Mouse (Mus musculus): ENCODE results near the gene Rnls. TPM values are rescaled to one million over a fixed set of nuclear protein-coding genes. Genes with fewer than 3 reads are reported as not detected.

The Rnls gene
- total RNA-seq, 2 experiments from 2014 or later: 0.98 to 1.5 TPM

DNA sequence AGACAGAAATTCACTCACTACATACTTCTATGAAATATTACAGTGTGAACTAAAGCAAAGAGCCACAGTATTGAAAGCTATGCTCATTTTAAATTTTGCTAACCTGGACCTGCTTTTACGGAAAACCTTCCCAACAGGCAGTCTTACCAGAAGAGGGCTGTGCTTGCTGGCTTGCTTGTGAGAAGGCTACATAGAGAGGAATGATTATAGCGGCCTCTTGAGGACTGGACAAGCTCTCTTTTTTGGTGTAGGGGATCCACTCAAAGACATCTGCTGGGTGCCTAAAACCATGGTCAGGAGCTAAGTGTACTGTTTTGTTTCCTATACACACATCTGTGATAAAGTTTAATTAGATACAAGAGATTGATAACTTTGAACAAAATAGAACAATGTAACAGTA, 95.8 kb downstream of the Rnls start:
- Histone ChIP-seq H3K27ac (no peak overlapping the region), H3K4me3 (no peak overlapping the region)
- no peak for DNase-seq (ENCODE audit: low spot score in 2 of 2)
- no peak for TF ChIP-seq CTCF (conservative IDR thresholded peaks at IDR 0.05)

DNA sequence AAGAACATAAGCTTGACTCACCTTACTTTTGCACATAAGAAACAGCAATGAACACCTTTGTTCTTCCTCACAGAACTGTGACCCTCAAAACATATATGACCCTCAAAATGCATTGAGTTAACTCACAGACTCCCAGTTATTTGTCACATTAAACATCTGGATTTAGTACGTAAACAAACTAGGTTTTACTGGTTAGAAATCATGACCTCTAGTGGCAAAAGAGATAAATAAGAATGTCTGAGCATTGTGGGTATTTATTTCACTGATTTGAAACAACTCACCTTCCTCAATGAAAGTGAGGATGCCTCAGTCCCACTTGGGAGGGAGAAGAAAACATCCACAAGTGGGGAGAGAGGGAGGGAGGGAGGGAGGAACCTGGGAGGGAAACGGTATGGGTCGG, 109.1 kb downstream of the Rnls start:
- Histone ChIP-seq H3K27ac (no peak overlapping the region), H3K4me3 (no peak overlapping the region)
- peak; percentile 45 for TF ChIP-seq CTCF (conservative IDR thresholded peaks at IDR 0.05)
- DNase-seq (ENCODE audit: low spot score in 2 of 2): no peak

DNA sequence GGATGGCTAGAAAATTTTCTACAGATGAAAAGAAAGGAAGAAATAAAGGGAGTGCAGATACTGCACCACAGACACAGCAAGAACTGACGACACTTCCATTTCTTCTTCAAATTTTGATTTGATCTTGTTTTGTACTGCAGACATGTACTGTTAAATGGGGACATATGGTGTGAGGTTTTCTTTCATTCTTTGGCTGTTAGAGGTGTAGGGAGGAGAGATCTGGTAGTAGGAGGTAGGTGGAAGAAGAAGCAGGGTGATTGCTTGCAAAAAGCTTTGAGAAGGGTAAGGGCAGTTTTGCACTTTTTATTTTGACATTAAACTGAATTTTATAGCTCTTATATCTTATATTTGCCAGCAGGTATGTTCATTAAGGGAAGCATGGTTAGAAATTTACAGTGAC, 115.7 kb downstream of the Rnls start:
- DNase-seq (ENCODE audit: low spot score in 2 of 2): no peak
- no peak for TF ChIP-seq CTCF (conservative IDR thresholded peaks at IDR 0.05)
- no peak overlapping the region for H3K4me3 ChIP-seq
- H3K27ac ChIP-seq: no peak overlapping the region

DNA sequence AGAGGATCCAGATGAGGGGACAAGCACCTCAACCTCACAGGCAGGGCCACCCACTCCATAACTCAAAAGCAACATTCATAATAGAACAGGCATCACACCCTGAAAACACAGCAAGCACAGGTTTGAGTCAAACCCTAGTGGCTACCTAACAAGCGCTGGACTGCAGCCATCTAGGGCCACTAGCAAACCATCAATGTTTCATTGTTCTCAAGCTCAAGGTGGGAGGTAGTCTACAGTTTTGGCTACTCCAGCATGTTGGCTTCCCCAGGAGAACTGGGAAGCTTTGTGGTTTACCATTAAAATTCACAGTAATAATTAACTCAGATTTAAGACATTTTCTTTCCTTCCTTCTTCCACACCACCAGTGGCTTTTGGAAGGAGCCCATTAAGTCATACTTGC, 118.4 kb downstream of the Rnls start:
- TF ChIP-seq CTCF (conservative IDR thresholded peaks at IDR 0.05): no peak
- DNase-seq (ENCODE audit: low spot score in 2 of 2): no peak
- H3K27ac ChIP-seq: no peak overlapping the region
- no peak overlapping the region for H3K4me3 ChIP-seq

DNA sequence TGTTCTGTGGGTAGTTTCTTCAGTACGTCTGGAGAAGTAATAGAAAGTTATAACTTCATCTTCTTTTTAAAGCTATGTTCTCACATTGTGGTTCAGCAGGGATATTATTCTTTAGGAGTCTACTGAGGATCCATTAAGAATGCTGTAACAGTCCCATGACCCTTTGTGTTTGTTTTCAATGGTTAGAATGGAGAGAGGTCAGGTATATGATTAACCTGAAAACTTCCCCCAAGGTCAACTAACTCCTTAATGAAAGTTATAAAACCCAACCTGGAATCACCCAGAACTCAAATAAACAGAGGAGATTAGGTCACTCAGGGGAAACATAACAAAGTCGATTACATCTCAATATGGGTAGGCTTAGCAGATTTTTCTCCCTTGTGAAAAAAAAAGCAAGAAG, 120.5 kb downstream of the Rnls start:
- DNase-seq (ENCODE audit: low spot score in 2 of 2): no peak
- H3K4me3 ChIP-seq: no peak overlapping the region
- H3K27ac ChIP-seq: no peak overlapping the region
- no peak for TF ChIP-seq CTCF (conservative IDR thresholded peaks at IDR 0.05)

DNA sequence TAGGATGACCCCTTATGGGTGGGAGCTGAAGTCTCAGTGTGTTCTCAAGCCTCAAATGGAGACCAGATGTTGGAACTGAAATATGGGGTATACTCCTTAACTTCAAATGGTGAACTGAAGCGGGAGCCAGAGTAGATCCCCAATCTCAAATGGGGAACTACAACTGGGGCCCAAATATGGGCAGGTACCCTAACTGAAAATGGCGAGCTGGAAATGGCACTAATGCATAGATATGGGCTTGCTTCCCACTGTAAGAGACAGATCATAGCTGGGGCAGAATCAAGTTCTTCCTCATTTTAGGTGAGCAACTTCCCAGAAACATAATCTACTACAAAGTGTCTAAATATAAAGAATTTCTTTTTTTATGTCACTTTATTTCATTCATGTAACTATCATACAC, 121.9 kb downstream of the Rnls start:
- DNase-seq (ENCODE audit: low spot score in 2 of 2): no peak
- TF ChIP-seq CTCF (conservative IDR thresholded peaks at IDR 0.05): no peak
- no peak overlapping the region for H3K27ac ChIP-seq
- no peak overlapping the region for H3K4me3 ChIP-seq

DNA sequence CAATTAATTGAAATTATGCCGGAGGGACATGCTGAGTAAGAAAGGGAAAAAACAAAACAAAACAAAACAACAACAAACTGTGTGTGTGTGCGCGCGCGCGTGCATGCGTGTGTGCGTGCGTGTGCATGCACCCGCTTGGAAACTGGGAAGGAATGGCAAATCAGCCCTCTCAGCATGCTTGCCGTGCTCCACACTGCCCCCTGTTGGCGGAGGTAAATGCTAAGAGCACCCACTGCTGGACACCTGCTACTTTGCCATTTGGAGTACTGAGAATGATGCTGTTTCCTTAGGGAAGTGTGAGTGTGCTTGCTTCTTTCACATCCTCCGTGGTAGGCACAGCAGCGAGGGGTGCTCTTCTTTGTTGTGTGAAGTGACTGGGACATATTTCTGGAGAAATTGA, 124.1 kb downstream of the Rnls start:
- peak; percentile 66 for TF ChIP-seq CTCF (conservative IDR thresholded peaks at IDR 0.05)
- no peak overlapping the region for H3K27ac ChIP-seq
- DNase-seq (ENCODE audit: low spot score in 2 of 2): no peak
- H3K4me3 ChIP-seq: no peak overlapping the region

DNA sequence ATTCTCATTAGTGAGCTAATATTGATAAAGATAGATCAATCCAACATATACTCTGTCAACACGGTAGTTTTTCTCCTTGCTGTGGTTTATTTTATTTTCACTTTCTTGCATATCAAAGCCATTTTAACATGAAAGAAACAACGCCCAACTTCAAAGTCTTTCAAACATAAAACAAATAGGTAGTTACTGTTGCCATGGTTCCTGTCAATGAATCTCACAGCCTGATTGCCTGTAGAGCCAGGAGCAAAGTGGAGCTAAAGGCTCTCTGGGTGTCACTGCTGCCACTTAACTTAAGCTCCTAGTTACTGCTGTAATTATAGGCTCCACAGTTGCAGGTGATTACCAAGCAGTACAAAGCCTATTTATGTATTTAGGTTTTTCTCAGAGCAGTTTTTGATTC, 126.8 kb downstream of the Rnls start:
- no peak for DNase-seq (ENCODE audit: low spot score in 2 of 2)
- no peak overlapping the region for H3K27ac ChIP-seq
- no peak for TF ChIP-seq CTCF (conservative IDR thresholded peaks at IDR 0.05)
- H3K4me3 ChIP-seq: no peak overlapping the region

DNA sequence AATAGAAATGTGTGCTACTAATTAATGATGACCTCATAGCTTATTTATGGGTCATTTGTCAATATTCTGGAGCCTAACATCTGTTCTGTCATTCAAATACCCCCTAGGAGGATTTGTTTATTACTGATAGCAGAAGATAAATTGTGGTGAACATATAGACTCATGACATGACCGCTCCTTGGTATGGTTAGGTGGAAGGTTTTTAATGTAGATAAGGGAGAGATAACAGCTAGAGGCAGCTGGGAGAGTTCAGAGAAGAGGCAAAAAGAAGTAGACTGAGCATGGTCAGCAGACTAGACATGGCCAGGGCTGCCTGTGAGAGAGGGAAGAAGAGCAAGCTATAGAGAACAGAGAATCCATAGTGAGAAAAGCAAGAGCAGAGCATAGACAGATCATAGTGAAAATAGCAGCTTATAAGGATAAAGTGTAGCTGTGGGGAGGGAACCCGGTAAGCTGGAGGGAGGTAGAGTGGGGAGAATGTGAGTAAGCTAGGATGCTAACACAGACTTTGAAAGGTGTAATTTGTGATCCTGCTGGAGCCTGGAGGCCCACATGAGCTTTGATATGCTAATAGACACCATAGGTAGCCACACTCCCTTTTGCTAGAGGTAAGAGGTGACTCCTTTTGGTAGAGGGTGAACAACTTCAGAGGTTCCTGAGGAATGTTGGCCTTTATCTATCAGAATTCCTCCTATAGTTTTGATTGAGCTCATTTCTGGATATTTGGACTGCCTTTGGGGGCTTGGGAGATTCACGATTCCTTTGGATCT, 127.7 kb downstream of the Rnls start:
- no peak for TF ChIP-seq CTCF (conservative IDR thresholded peaks at IDR 0.05)

DNA sequence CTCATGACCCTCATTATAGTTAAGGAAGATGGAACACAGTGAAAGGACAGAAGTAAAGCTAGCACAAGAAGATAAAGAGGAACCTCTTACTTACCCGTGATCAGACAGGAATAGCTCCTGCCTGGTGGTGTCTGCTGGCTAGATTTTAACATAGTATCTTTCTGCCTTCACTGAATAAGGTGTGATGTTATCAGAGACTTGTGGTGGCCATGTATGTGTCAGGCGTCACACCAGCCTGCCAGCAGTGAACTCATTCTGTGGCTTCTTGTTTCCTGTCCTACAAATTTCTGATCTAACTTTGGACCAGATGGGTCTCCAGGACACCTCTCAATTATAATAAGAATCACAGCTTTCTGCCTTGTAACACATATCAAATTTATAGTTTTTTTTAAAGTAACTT, 129.7 kb downstream of the Rnls start:
- TF ChIP-seq CTCF (conservative IDR thresholded peaks at IDR 0.05): no peak
- H3K27ac ChIP-seq: no peak overlapping the region

More for the DNA sequence above, 127.7 kb downstream of the Rnls start:
- no peak overlapping the region for H3K27ac ChIP-seq
- no peak overlapping the region for H3K4me3 ChIP-seq
- no peak for DNase-seq (ENCODE audit: low spot score in 2 of 2)

DNA sequence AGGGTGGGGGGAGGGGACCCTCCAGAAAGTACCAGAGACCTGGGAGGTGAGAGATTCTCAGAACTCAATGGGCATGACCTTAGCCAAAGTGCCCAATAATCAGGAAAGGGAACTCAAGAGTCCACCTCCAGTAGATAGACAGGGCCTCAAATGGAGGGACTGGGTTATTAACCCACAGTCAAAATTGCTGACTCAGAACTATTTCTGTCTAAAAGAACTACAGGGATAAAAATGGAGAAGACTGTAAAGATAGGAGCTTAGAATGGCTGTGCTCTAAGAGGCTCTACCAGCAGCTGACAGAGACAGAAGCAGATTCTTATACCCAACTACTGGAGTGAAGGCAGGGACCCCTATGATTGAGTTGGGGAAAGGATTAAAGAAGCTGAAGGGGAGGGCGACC, 132.9 kb downstream of the Rnls start:
- H3K27ac ChIP-seq: no peak overlapping the region
- no peak overlapping the region for H3K4me3 ChIP-seq
- no peak for TF ChIP-seq CTCF (conservative IDR thresholded peaks at IDR 0.05)
- DNase-seq (ENCODE audit: low spot score in 2 of 2): no peak

More for the DNA sequence above, 129.7 kb downstream of the Rnls start:
- no peak overlapping the region for H3K4me3 ChIP-seq
- no peak for DNase-seq (ENCODE audit: low spot score in 2 of 2)

DNA sequence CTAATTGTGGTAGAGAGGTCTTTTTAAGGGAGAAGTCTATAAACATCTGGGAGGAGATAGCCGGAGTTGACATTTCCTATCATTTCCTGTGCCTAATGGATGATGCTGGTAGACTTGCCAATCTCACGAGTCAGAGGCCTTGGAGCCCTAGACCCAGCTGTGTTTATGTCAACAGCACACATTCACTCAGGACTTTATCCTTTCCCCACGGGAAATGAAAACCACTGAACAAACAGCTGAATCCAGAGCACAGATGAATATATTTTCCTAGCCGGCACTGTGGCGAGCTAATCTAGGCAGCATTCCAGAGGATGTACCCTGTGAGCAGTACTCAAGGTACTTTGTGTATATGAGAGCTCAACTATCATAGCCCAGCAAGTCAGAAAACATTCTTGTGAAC, 138.2 kb downstream of the Rnls start:
- peak in 1 of 2 experiments; percentile 10 for DNase-seq (ENCODE audit: low spot score in 2 of 2)
- Histone ChIP-seq H3K27ac (no peak overlapping the region), H3K4me3 (no peak overlapping the region)
- no peak for TF ChIP-seq CTCF (conservative IDR thresholded peaks at IDR 0.05)

DNA sequence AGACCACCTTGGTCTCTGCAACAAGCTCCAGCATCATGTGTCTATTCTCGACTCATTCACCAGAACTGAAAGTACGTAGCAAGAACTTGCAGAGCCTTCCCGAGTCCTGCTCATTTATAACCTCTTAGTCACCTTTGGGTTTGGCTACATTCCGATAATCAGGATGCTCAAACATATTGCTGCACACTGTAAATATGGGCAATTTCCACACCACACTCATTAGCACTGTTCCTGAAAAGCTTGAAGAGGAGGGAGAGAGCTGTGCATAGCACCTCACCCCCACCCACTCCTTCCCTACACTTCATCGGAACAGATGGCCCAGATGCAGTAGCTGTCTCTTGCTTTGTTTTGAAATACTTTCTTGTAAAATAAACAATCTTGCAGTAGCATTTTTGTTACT, 139.9 kb downstream of the Rnls start:
- Histone ChIP-seq H3K27ac (no peak overlapping the region), H3K4me3 (no peak overlapping the region)
- no peak for TF ChIP-seq CTCF (conservative IDR thresholded peaks at IDR 0.05)
- peak; percentile 16 to 17 for DNase-seq (ENCODE audit: low spot score in 2 of 2)

DNA sequence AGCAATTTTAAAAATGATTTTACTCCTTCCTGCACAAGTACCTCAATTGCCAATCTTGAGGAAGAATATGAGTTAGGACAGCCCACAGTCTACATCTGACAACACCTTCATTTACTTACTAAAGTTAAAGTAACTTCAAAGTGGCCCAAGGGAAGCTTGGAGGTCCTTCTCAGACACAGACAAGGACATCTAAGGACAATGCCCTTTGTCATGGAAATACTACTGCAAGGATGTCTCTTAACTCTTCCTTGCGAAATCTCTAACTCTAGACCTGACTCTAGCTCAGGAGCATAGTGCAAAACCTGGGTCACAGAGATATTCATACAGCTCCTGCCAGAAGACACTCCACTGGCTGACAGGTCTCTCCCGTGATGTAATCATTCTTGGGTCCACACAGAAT, 147.9 kb downstream of the Rnls start:
- no peak overlapping the region for H3K4me3 ChIP-seq
- DNase-seq (ENCODE audit: low spot score in 2 of 2): no peak
- no peak for TF ChIP-seq CTCF (conservative IDR thresholded peaks at IDR 0.05)
- no peak overlapping the region for H3K27ac ChIP-seq
